Mouse (Mus musculus) G1E-ER4 (cell line): Measurements from ENCODE around the gene Eif2d. TPM values are rescaled to one million over a fixed set of nuclear protein-coding genes. Genes with fewer than 3 reads are reported as not detected.

Source experiments
- GATA1 ChIP-seq: IDR thresholded peaks from one replicate; pipeline ENCODE4 v1.8.0; 2012; ENCODE audit warnings: low read length, inconsistent platforms
- polyA plus RNA-seq: library from polyadenylated mRNA; stranded (reverse); fragments of >175 nt; gene quantifications from 2 replicates; pipeline ENCODE4 v1.2.3, GENCODE M21; 2012

Gene Eif2d
- 47.1 and 57.8 TPM in 2 replicates for polyA plus RNA-seq

- no peak for TF ChIP-seq GATA1
Measured at GRCm38 (mm10) chr1:131153018-131153629, at the start of gene Eif2d. TSS of gene Eif2d (plus strand) at chr1:131153181.

- no peak for TF ChIP-seq GATA1
Measured at GRCm38 (mm10) chr1:131103776-131104424, 49.1 kb upstream of the Eif2d start.

GRCm38 (mm10) chr1:131107575-131108308, 45.2 kb upstream of the Eif2d start:
- TF ChIP-seq GATA1 = no peak

- TF ChIP-seq GATA1 = no peak
Measured at GRCm38 (mm10) chr1:131110525-131111106, 42.4 kb upstream of the Eif2d start.

- no peak for TF ChIP-seq GATA1
Measured at GRCm38 (mm10) chr1:131112576-131112975, 40.4 kb upstream of the Eif2d start.

GRCm38 (mm10) chr1:131115932-131116331, 37.0 kb upstream of the Eif2d start:
- TF ChIP-seq GATA1 = no peak

- no peak for TF ChIP-seq GATA1
Measured at GRCm38 (mm10) chr1:131116430-131117011, 36.5 kb upstream of the Eif2d start.

GRCm38 (mm10) chr1:131118530-131118929, 34.5 kb upstream of the Eif2d start:
- no peak for TF ChIP-seq GATA1

GRCm38 (mm10) chr1:131119026-131119425, 34.0 kb upstream of the Eif2d start:
- no peak for TF ChIP-seq GATA1

- no peak for TF ChIP-seq GATA1
Measured at GRCm38 (mm10) chr1:131121987-131122386, 31.0 kb upstream of the Eif2d start.

GRCm38 (mm10) chr1:131123522-131124265, 29.3 kb upstream of the Eif2d start:
- TF ChIP-seq GATA1 = no peak

GRCm38 (mm10) chr1:131125987-131126744, 26.8 kb upstream of the Eif2d start:
- TF ChIP-seq GATA1 = peak; percentile 95

GRCm38 (mm10) chr1:131134231-131134630, 18.8 kb upstream of the Eif2d start:
- TF ChIP-seq GATA1 = no peak

- TF ChIP-seq GATA1 = no peak
Measured at GRCm38 (mm10) chr1:131134942-131135522, 17.9 kb upstream of the Eif2d start.
